ENCODE assay signal across 8 mouse cellular contexts in the genomic region with DNA sequence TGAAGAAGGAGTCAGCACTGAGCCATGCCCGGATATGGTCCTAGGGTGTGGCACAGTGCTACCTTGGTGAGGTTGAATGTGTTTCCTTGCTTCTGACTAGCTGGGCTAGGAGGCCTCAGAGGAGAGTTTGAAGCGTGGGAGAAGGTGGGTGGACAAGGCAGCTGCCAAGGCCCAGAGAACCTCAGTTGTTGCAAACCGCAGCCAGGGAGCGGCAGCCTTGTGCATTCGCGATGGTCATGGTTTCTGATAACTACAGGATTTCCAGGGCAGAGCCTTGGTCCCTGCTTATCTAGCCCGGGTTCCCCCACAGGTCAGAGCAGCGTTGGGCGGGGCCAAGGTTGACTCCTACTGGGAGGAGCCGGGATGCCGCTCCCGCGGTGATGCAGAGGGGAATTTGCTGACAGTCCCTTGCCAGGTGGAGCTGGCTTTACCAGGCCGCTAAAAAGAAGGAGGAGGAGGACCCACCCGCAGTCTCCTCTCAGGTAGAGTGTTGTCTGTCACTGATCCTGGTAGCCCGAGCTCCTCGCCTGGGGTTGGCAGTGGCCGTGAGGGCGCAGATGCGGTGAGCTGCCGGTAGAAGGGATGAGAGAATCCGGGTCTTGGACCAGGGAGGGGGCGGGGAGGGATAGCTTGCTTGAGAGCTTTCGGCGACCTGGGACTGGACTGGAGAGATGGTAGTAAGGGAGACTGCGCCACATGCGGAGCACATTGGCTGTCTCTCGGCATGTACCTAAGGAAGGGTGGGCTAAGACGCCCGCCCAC. TPM values are rescaled to one million over a fixed set of nuclear protein-coding genes. Genes with fewer than 3 reads are reported as not detected.
A peak's percentile ranks its signal among the peaks of the same experiment; 100 is the strongest.
DNase-seq lines count a peak whose midpoint lies in the region; ATAC-seq and TF ChIP-seq lines count a peak whose summit lies in the region.

No protein-coding gene starts in this region.

- H3K27ac ChIP-seq in heart, embryonic 14.5 days (replicated peaks in 1 of 2; ENCODE audit: control insufficient read depth in 1 of 2, insufficient read depth in 1 of 2, low read depth in 2 of 2, low read length in 2 of 2), result no peak overlapping the region

- H3K27me3 ChIP-seq in heart, embryonic 14.5 days (ENCODE audit: control insufficient read depth, insufficient read depth, low read length), result peaks cover 37% of the 10 kb centered on the region

- TF ChIP-seq CTCF in lung, adult 2 months (IDR thresholded peaks at IDR 0.05; ENCODE audit: insufficient read depth, low read length), result no peak

- TF ChIP-seq POLR2A in lung, adult 2 months (IDR thresholded peaks at IDR 0.05; ENCODE audit: borderline replicate concordance, extremely low read depth, low read depth, low read length), result no peak

- H3K4me1 ChIP-seq in heart, embryonic 14.5 days (ENCODE audit: control insufficient read depth in 2 of 2, insufficient read depth in 2 of 2, low read length in 2 of 2), result peaks cover 9% of the 10 kb centered on the region in 2 experiments
- no peaks in the 10 kb centered on the region for H3K4me1 ChIP-seq in lung, adult 2 months (ENCODE audit: control insufficient read depth, insufficient read depth, low read length)

- peak; percentile 45 for DNase-seq in ovary, adult 18-20 months (ENCODE audit: low spot score)
- no peak for DNase-seq in ovary, postnatal 14 days (ENCODE audit: low spot score)
- peak; percentile 50 for DNase-seq in left cerebral cortex, adult 11 months (ENCODE audit: low spot score)
- DNase-seq in neural tube, embryonic 10.5 days (ENCODE audit: extremely low spot score, low spot score), result peak; percentile 31
- DNase-seq in yolk sac, embryonic 10.5 days (ENCODE audit: low spot score), result no peak
- DNase-seq in lung, adult 2 months, result no peak

- H3K9ac ChIP-seq in heart, embryonic 14.5 days (ENCODE audit: low read length), result no peak overlapping the region

- no peaks in the 10 kb centered on the region for H3K36me3 ChIP-seq in heart, embryonic 14.5 days (ENCODE audit: control insufficient read depth, insufficient read depth, low read length)

- peak; percentile 87 for ATAC-seq in common myeloid progenitor, adult 5-6 weeks (replicated peaks; ENCODE audit: low read depth, poor library complexity, severe bottlenecking)
- no peak for ATAC-seq in heart, embryonic 14.5 days (ENCODE audit: insufficient number of reproducible peaks, insufficient read depth, low FRiP score, low read depth)

- H3K4me2 ChIP-seq in heart, embryonic 14.5 days (ENCODE audit: low read length), result peak overlapping the region; percentile 47

- 0 out of 4 replicates have a peak overlapping the region, but pooled peaks of 1 of the 2 experiments have one; percentile 6 for H3K4me3 ChIP-seq in heart, embryonic 14.5 days (ENCODE audit: control insufficient read depth in 1 of 2, insufficient read depth in 1 of 2, low read depth in 1 of 2, low read length in 2 of 2)
- H3K4me3 ChIP-seq in lung, adult 2 months (replicated peaks; ENCODE audit: extremely low read depth, low read depth, low read length), result no peak overlapping the region

- WGBS in heart, embryonic 14.5 days, result 3% methylated on average over 30 of the region's 30 CpGs
- WGBS in lung, adult 2 months, result 3% methylated on average over 30 of the region's 30 CpGs

- no peaks in the 10 kb centered on the region for H3K9me3 ChIP-seq in heart, embryonic 14.5 days (ENCODE audit: control insufficient read depth, low read length)

RNA-seq across cellular contexts. Expression of gene Tmem63c, which starts 5.2 kb away (rescaled TPM):
- total RNA-seq in common myeloid progenitor, adult 5-6 weeks (2017), result not detected in 2 replicates
- polyA plus RNA-seq in heart, embryonic 14.5 days (2014; fragmentation: Nextera tagmentation; extraction: Ambion mirVana), result 0.05 and 0.35 TPM in 2 replicates
- polyA plus RNA-seq in lung, adult 2 months (2012; rRNA removed), result 0.16 and 0.22 TPM in 2 replicates

RNA-seq across cellular contexts. Expression of gene Zdhhc22, which starts 36.1 kb away (rescaled TPM):
- total RNA-seq in common myeloid progenitor, adult 5-6 weeks (2017), result not detected in 2 replicates
- polyA plus RNA-seq in heart, embryonic 14.5 days (2014; fragmentation: Nextera tagmentation; extraction: Ambion mirVana), result 0.09 TPM in 2 replicates
- 0.03 TPM in 1 of 2 replicates, not detected in the other for polyA plus RNA-seq in lung, adult 2 months (2012; rRNA removed)

Comparison
In these comparisons a context has a peak if more than half of its experiments do, and no peak if none do; other contexts are left out.
1. DNase-seq: peak in ovary, adult 18-20 months (single experiment), left cerebral cortex, adult 11 months (single experiment) and neural tube, embryonic 10.5 days (single experiment); none in ovary, postnatal 14 days (single experiment), yolk sac, embryonic 10.5 days (single experiment) and lung, adult 2 months (single experiment).